Mouse (Mus musculus) midbrain, embryonic 15.5 days (tissue): ENCODE measurements at regions not wholly inside any gene's neighbourhood (a gene's known extent, or its start where the extent isn't known, plus 50 kb on each side); places are given as distances from the start of the nearest gene placed in this dataset.

ENCODE experiments used
- ATAC-seq: fragments of 200-750 bp; cut with Nextera tagmentation; replicated peaks from 2 replicates; pipeline ENCODE4 v1.8.0; 2017; ENCODE audit warnings: moderate TSS enrichment
- H3K27ac ChIP-seq: fragments of 300-500 bp; sonication (generic); 2 replicates; pipeline ENCODE4 v1.5.1; 2015; ENCODE audit warnings: mild to moderate bottlenecking, inconsistent platforms
- H3K27me3 ChIP-seq: fragments of 300-500 bp; sonication (generic); replicated peaks from 2 replicates; pipeline ENCODE4 v1.6.1; 2015; ENCODE audit warnings: inconsistent platforms
- H3K36me3 ChIP-seq: fragments of 300-500 bp; sonication (generic); replicated peaks from 2 replicates; pipeline ENCODE4 v1.6.1; 2015; ENCODE audit warnings: inconsistent platforms
- H3K4me1 ChIP-seq: fragments of 300-500 bp; sonication (generic); 2 replicates; pipeline ENCODE4 v1.6.1; 2015; ENCODE audit warnings: inconsistent platforms
- H3K4me2 ChIP-seq: fragments of 300-500 bp; sonication (generic); 2 replicates; pipeline ENCODE4 v1.6.1; 2015; ENCODE audit warnings: inconsistent platforms, mild to moderate bottlenecking, moderate library complexity
- H3K4me3 ChIP-seq: fragments of 300-500 bp; sonication (generic); 2 replicates; pipeline ENCODE4 v1.5.1; 2015; ENCODE audit warnings: mild to moderate bottlenecking, inconsistent platforms
- H3K9ac ChIP-seq: fragments of 300-500 bp; sonication (generic); 2 replicates; pipeline ENCODE4 v1.6.1; 2015; ENCODE audit warnings: mild to moderate bottlenecking, inconsistent platforms
- H3K9me3 ChIP-seq: fragments of 300-500 bp; sonication (generic); 2 replicates; pipeline ENCODE4 v1.6.1; 2016; ENCODE audit warnings: inconsistent platforms
- WGBS: fragments of 180-500 bp; shearing (Covaris S2); methylation state at CpG from one replicate; pipeline ENCODE4 v1.1.7; 2015; ENCODE audit warnings: mixed read lengths; 5-methylcytosine and 5-hydroxymethylcytosine counted together

- Histone ChIP-seq H3K36me3 (no peaks in the 10 kb centered on the region), H3K4me3 (no peak overlapping the region), H3K9ac (no peak overlapping the region), H3K27me3 (0 out of 2 replicates have a peak, but pooled peaks cover 4% of the 10 kb centered on the region), H3K27ac (no peak overlapping the region), H3K4me1 (peaks cover 16% of the 10 kb centered on the region), H3K4me2 (no peak overlapping the region), H3K9me3 (no peaks in the 10 kb centered on the region)
- no peak for ATAC-seq
Observed at GRCm38 (mm10) chr6:99936716-99937115, 210.5 kb upstream of the Prok2 start.

DNA sequence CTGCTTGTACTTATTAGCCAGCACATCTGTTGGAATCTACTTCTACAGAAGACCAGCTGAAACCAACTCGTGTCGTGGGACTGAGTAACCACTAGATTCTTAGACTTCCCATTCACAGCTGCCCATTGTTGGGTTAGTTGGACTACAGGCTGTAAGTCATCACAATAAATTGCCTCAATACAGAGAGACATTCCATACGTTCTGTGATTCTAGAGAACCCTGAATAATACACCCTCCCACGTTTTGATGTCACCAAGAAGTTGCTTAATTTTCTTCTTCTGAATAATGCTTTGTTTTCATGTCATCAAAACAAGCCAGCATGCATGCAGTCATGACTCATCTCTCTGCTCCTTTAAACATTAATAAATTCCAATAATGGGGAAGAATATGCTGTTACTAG is 209.2 kb upstream of the Prok2 start:
- H3K36me3 ChIP-seq, result no peaks in the 10 kb centered on the region
- H3K4me1 ChIP-seq, result peaks cover 16% of the 10 kb centered on the region
- no peaks in the 10 kb centered on the region for H3K9me3 ChIP-seq
- no peak overlapping the region for H3K9ac ChIP-seq
- no peak for ATAC-seq
- WGBS, result 90% methylated on average over 4 of the region's 4 CpGs
- H3K27ac ChIP-seq, result no peak overlapping the region
- H3K4me2 ChIP-seq, result no peak overlapping the region
- H3K4me3 ChIP-seq, result no peak overlapping the region
- 0 out of 2 replicates have a peak, but pooled peaks cover 4% of the 10 kb centered on the region for H3K27me3 ChIP-seq

DNA sequence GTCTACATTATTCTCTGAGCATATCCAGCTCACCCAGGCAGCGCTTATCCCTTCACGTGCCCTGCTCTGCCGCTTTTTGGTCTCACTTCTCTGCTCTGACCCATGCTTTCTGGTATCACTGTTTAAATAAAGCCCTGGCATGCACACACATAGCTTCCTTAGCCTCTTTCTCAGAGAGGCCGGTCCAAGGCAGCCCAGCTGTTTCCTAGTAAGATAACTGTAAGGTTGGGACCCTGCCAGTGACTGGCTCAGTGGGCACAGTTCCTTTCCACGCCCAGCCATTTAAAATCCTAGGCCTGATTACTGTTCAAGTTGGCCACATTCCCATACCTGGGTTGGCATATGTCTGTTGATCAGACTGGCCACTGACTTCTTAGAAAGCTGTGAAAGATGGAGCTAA is 208.2 kb upstream of the Prok2 start:
- Histone ChIP-seq H3K4me1 (peaks cover 13% of the 10 kb centered on the region), H3K9me3 (no peaks in the 10 kb centered on the region), H3K4me2 (no peak overlapping the region), H3K4me3 (no peak overlapping the region), H3K27ac (no peak overlapping the region), H3K36me3 (no peaks in the 10 kb centered on the region), H3K27me3 (no peaks in the 10 kb centered on the region), H3K9ac (no peak overlapping the region)
- WGBS, result 79% methylated on average over 5 of the region's 5 CpGs
- ATAC-seq, result 0 out of 2 replicates have a peak, but pooled peaks have one; percentile 17

- Histone ChIP-seq H3K36me3 (no peaks in the 10 kb centered on the region), H3K9ac (no peak overlapping the region), H3K4me3 (no peak overlapping the region), H3K9me3 (no peaks in the 10 kb centered on the region), H3K27me3 (no peaks in the 10 kb centered on the region), H3K27ac (no peak overlapping the region), H3K4me1 (peaks cover 3% of the 10 kb centered on the region), H3K4me2 (no peak overlapping the region)
- ATAC-seq, result no peak
- 79% methylated on average over 5 of the region's 5 CpGs for WGBS
Observed at GRCm38 (mm10) chr6:99933404-99933803, 207.2 kb upstream of the Prok2 start.

GRCm38 (mm10) chr6:99932923-99933322 is 206.7 kb upstream of the Prok2 start:
- H3K4me2 ChIP-seq, result no peak overlapping the region
- WGBS, result 51% methylated on average over 2 of the region's 2 CpGs
- no peak overlapping the region for H3K9ac ChIP-seq
- no peaks in the 10 kb centered on the region for H3K36me3 ChIP-seq
- H3K4me1 ChIP-seq, result peaks cover 3% of the 10 kb centered on the region
- H3K9me3 ChIP-seq, result no peaks in the 10 kb centered on the region
- no peak for ATAC-seq
- no peak overlapping the region for H3K4me3 ChIP-seq
- H3K27ac ChIP-seq, result no peak overlapping the region
- H3K27me3 ChIP-seq, result no peaks in the 10 kb centered on the region

DNA sequence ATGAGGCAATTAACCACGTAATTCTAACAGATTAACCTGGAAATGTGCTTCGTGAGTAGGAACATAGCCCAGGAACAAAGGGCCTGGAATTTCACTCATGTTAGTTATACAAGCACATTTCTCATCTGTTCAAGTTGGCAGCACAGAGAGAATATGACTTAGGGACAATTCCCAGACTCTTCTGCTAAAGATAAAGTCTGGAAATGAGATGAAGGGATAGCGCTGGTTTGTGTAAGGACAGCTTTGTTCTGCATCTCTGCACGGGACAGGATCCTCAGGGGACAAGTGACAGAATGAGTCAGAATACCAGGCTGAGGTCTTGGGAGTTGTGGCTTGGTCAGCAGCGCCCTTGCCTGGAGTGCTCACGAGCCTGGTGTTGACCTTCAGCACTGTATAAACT is 206.2 kb upstream of the Prok2 start:
- Histone ChIP-seq H3K27me3 (no peaks in the 10 kb centered on the region), H3K9ac (no peak overlapping the region), H3K36me3 (no peaks in the 10 kb centered on the region), H3K4me2 (no peak overlapping the region), H3K9me3 (no peaks in the 10 kb centered on the region), H3K4me3 (no peak overlapping the region), H3K27ac (no peak overlapping the region), H3K4me1 (peaks cover 3% of the 10 kb centered on the region)
- ATAC-seq, result no peak
- 74% methylated on average over 6 of the region's 6 CpGs for WGBS

DNA sequence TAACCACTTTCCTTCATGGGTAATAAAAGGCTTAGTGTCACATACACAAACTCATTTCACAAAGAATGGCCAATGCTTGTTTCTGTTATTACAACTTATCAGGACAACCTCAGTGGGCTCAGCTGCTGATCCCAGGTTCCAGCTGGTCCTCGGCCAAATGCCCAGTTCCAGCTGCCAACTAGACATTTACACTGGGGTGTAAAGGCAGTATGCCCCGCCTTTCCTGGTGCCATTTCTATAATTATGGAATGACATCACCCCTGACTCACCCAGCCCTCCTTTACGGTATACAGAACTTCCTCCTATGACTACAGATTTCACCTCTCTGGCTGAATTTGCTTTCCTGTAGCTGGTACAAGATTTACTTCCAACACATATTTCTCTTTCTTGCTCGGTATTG is 205.4 kb upstream of the Prok2 start:
- Histone ChIP-seq H3K27ac (no peak overlapping the region), H3K9me3 (no peaks in the 10 kb centered on the region), H3K4me1 (peaks cover 3% of the 10 kb centered on the region), H3K36me3 (no peaks in the 10 kb centered on the region), H3K4me2 (no peak overlapping the region), H3K27me3 (no peaks in the 10 kb centered on the region), H3K9ac (no peak overlapping the region), H3K4me3 (no peak overlapping the region)
- no peak for ATAC-seq
- WGBS, result 86% methylated on average over 4 of the region's 4 CpGs

DNA sequence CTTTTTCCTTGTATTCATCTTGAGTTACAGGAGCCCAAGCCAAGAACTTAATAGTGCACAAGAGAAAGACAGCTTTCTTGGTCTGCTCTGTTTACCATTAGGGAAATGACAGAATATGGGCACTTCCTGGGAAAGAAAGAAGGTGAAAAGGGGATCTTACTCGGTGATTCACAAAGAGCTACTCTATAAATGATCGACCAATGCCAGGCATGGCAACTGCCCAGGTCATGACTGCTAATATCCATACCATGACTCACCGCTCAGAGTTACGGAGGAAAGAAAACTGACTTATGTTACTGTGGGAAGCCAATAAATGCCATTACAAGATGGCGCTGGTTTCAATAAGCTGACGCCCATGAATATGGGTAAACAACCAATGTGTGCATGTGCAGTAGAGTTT is 204.1 kb upstream of the Prok2 start:
- Histone ChIP-seq H3K27ac (no peak overlapping the region), H3K9me3 (no peaks in the 10 kb centered on the region), H3K4me3 (no peak overlapping the region), H3K27me3 (no peaks in the 10 kb centered on the region), H3K4me1 (peaks cover 3% of the 10 kb centered on the region), H3K4me2 (no peak overlapping the region), H3K36me3 (no peaks in the 10 kb centered on the region), H3K9ac (no peak overlapping the region)
- no peak for ATAC-seq
- 96% methylated on average over 6 of the region's 6 CpGs for WGBS

- no peaks in the 10 kb centered on the region for H3K4me1 ChIP-seq
- H3K4me2 ChIP-seq, result no peak overlapping the region
- H3K27ac ChIP-seq, result no peak overlapping the region
- 78% methylated on average over 10 of the region's 10 CpGs for WGBS
- no peak for ATAC-seq
- no peaks in the 10 kb centered on the region for H3K9me3 ChIP-seq
- no peaks in the 10 kb centered on the region for H3K27me3 ChIP-seq
- no peak overlapping the region for H3K4me3 ChIP-seq
- no peaks in the 10 kb centered on the region for H3K36me3 ChIP-seq
- H3K9ac ChIP-seq, result no peak overlapping the region
Observed at GRCm38 (mm10) chr6:99927933-99928555, 201.9 kb upstream of the Prok2 start.

GRCm38 (mm10) chr6:99924181-99924580 is 198.0 kb upstream of the Prok2 start:
- no peaks in the 10 kb centered on the region for H3K36me3 ChIP-seq
- H3K27ac ChIP-seq, result no peak overlapping the region
- WGBS, result 59% methylated on average over 8 of the region's 8 CpGs
- H3K4me3 ChIP-seq, result no peak overlapping the region
- H3K4me1 ChIP-seq, result no peaks in the 10 kb centered on the region
- ATAC-seq, result no peak
- no peak overlapping the region for H3K9ac ChIP-seq
- no peaks in the 10 kb centered on the region for H3K9me3 ChIP-seq
- no peak overlapping the region for H3K4me2 ChIP-seq
- H3K27me3 ChIP-seq, result no peaks in the 10 kb centered on the region

DNA sequence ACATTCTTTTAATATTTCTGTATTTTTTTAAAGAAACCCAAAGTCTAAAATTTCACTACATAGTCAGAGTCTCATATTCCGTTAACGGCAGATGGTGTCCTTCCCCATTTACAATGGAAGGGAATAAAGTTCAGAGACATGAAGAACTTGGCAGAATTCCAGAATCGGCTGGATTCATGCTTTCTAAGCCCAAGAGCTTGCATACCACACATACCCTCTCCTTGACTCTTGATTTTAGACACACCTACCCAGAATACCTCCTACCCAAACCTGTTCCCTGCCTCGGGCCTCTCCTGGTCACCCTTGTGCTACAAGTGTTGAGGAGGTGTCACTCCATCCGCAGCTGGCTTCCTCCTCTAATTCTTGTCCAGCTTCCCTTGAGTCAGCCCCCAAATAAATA is 195.8 kb upstream of the Prok2 start:
- H3K36me3 ChIP-seq, result no peaks in the 10 kb centered on the region
- H3K27ac ChIP-seq, result no peak overlapping the region
- H3K9ac ChIP-seq, result no peak overlapping the region
- H3K9me3 ChIP-seq, result no peaks in the 10 kb centered on the region
- WGBS, result 77% methylated on average over 5 of the region's 5 CpGs
- ATAC-seq, result no peak
- H3K27me3 ChIP-seq, result no peaks in the 10 kb centered on the region
- no peak overlapping the region for H3K4me2 ChIP-seq
- H3K4me3 ChIP-seq, result no peak overlapping the region
- no peaks in the 10 kb centered on the region for H3K4me1 ChIP-seq

DNA sequence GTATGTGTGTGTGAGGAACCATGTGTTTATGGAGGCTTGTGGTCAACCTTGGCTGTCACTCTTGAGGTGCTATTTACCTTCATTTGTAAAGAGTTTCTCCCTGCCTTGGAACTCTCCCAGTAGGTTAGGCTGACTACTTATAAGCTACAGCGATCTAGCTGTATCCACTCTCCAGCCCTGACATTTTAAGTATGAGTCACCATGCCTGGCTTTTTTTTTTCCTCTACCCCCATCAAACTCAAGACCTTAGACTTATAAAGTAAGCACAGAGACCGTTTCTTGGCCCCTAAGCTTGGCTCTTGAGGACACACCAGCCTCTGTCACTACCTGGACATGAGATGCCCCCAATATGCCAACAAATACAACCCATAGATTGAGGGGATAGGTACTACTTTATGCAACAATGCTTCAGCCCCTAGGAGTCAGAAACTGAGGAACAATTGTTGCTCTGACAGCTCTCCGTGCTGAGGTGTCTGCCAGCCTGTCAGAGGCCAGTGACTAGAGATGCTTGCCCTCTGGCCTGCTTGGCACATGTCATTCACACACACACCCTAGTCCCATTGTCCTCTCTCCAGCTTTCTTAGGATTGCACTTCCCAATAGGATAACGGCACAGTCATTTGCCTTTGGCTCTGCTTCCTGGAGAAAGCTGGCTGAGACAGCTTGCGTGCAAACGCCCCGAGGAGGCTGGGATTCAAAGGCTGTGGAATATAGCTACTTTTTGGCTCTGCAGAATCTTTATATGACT is 193.8 kb upstream of the Prok2 start:
- 65% methylated on average over 7 of the region's 7 CpGs for WGBS
- no peaks in the 10 kb centered on the region for H3K9me3 ChIP-seq
- no peak overlapping the region for H3K9ac ChIP-seq
- H3K27ac ChIP-seq, result no peak overlapping the region
- H3K4me1 ChIP-seq, result no peaks in the 10 kb centered on the region
- no peaks in the 10 kb centered on the region for H3K27me3 ChIP-seq
- H3K4me3 ChIP-seq, result no peak overlapping the region
- no peaks in the 10 kb centered on the region for H3K36me3 ChIP-seq
- no peak overlapping the region for H3K4me2 ChIP-seq
- ATAC-seq, result no peak

GRCm38 (mm10) chr6:99918351-99918750 is 192.2 kb upstream of the Prok2 start:
- Histone ChIP-seq H3K4me1 (no peaks in the 10 kb centered on the region), H3K4me3 (no peak overlapping the region), H3K36me3 (no peaks in the 10 kb centered on the region), H3K27ac (no peak overlapping the region), H3K4me2 (no peak overlapping the region), H3K9ac (no peak overlapping the region), H3K27me3 (no peaks in the 10 kb centered on the region), H3K9me3 (no peaks in the 10 kb centered on the region)
- ATAC-seq, result no peak
- WGBS, result 71% methylated on average over 3 of the region's 3 CpGs
